Mouse (Mus musculus) kidney, postnatal 36 days (tissue): ENCODE results near the gene Rspo4.

ENCODE experiments used
- DNase-seq, 2 experiments: peaks; one replicate each; pipeline ENCODE4 v3.0.0; 2021 to 2022; ENCODE audit warnings: mixed read lengths in 2 of 2

The Rspo4 gene

GRCm38 (mm10) chr2:151842648-151843226 is at the start of gene Rspo4:
Gene Rspo4, plus strand, starts transcription at chr2:151842927.
- no peak for DNase-seq

- DNase-seq: no peak
Measured at GRCm38 (mm10) chr2:151815586-151815985, 27.1 kb upstream of the Rspo4 start.

GRCm38 (mm10) chr2:151862257-151862810 is 19.6 kb downstream of the Rspo4 start:
- no peak for DNase-seq

GRCm38 (mm10) chr2:151864941-151865340 is 22.2 kb downstream of the Rspo4 start:
- no peak for DNase-seq

GRCm38 (mm10) chr2:151866487-151866886 is 23.8 kb downstream of the Rspo4 start:
- DNase-seq: peak; percentile 47 to 80

- no peak for DNase-seq
Measured at GRCm38 (mm10) chr2:151868196-151868595, 25.5 kb downstream of the Rspo4 start.

GRCm38 (mm10) chr2:151874551-151874950 is 31.8 kb downstream of the Rspo4 start:
- peak; percentile 10 to 63 for DNase-seq

GRCm38 (mm10) chr2:151876012-151876485 is 33.3 kb downstream of the Rspo4 start:
- DNase-seq: peak; percentile 49 to 69

GRCm38 (mm10) chr2:151878645-151879044 is 35.9 kb downstream of the Rspo4 start:
- DNase-seq: no peak

GRCm38 (mm10) chr2:151879760-151880159 is 37.0 kb downstream of the Rspo4 start:
- peak in 1 of 2 experiments; percentile 35 for DNase-seq

GRCm38 (mm10) chr2:151891031-151891430 is 48.3 kb downstream of the Rspo4 start:
- no peak for DNase-seq

GRCm38 (mm10) chr2:151893122-151893774 is 50.5 kb downstream of the Rspo4 start:
- no peak for DNase-seq

- DNase-seq: peak; percentile 35 to 65
Measured at GRCm38 (mm10) chr2:151894209-151894980, 51.7 kb downstream of the Rspo4 start.

GRCm38 (mm10) chr2:151895911-151896310 is 53.2 kb downstream of the Rspo4 start:
- no peak for DNase-seq

- no peak for DNase-seq
Measured at GRCm38 (mm10) chr2:151898106-151898505, 55.4 kb downstream of the Rspo4 start.

GRCm38 (mm10) chr2:151900845-151901244 is 58.1 kb downstream of the Rspo4 start:
- DNase-seq: no peak

GRCm38 (mm10) chr2:151903267-151903666 is 60.5 kb downstream of the Rspo4 start:
- DNase-seq: no peak

- no peak for DNase-seq
Measured at GRCm38 (mm10) chr2:151903933-151904332, 61.2 kb downstream of the Rspo4 start.

- no peak for DNase-seq
Measured at GRCm38 (mm10) chr2:151904636-151905035, 61.9 kb downstream of the Rspo4 start.

GRCm38 (mm10) chr2:151907020-151907419 is 64.3 kb downstream of the Rspo4 start:
- no peak for DNase-seq

GRCm38 (mm10) chr2:151909386-151909785 is 66.7 kb downstream of the Rspo4 start:
- no peak for DNase-seq

GRCm38 (mm10) chr2:151910498-151910897 is 67.8 kb downstream of the Rspo4 start:
- DNase-seq: no peak

GRCm38 (mm10) chr2:151910919-151911500 is 68.3 kb downstream of the Rspo4 start, which contains the start of gene Angpt4:
Gene Angpt4, plus strand, starts transcription at chr2:151911210.
- no peak for DNase-seq
